Mouse (Mus musculus) neural tube, embryonic 15.5 days (tissue): ENCODE data around the gene Klhdc2. TPM values are rescaled to one million over a fixed set of nuclear protein-coding genes. Genes with fewer than 3 reads are reported as not detected.

Source experiments
- polyA plus RNA-seq: library from polyadenylated mRNA; unstranded; fragments of >200 nt; fragmentation: Nextera tagmentation; extraction: Ambion mirVana; gene quantifications from 2 replicates; pipeline ENCODE4 v1.2.1, GENCODE M21; 2015

Klhdc2 gene
- polyA plus RNA-seq, 1 experiment from 2014 or later = 265 TPM

Other genes starting within 250 kb of the Klhdc2 start
- gene Rps29, start 137.5 kb upstream of the Klhdc2 start, polyA plus RNA-seq = 1,119 and 1,180 TPM in 2 replicates
- gene Lrr1, start 127.9 kb upstream of the Klhdc2 start, polyA plus RNA-seq = 4.1 and 7.0 TPM in 2 replicates
- 405 and 435 TPM in 2 replicates for gene Rpl36al, start 112.6 kb upstream of the Klhdc2 start, polyA plus RNA-seq
- gene Mgat2, start 112.5 kb upstream of the Klhdc2 start, polyA plus RNA-seq = 40.7 and 42.8 TPM in 2 replicates
- 9.4 and 18.8 TPM in 2 replicates for gene Gm49383, start 99.6 kb upstream of the Klhdc2 start, polyA plus RNA-seq
- gene Dnaaf2, start 98.3 kb upstream of the Klhdc2 start, polyA plus RNA-seq = 7.7 and 8.4 TPM in 2 replicates
- gene Gm49384, start 92.4 kb upstream of the Klhdc2 start, polyA plus RNA-seq = 9.5 and 13.7 TPM in 2 replicates
- gene Pole2, start 68.5 kb upstream of the Klhdc2 start, polyA plus RNA-seq = 4.4 and 9.6 TPM in 2 replicates
- 14.9 and 17.7 TPM in 2 replicates for gene Klhdc1, start 55.5 kb upstream of the Klhdc2 start, polyA plus RNA-seq
- gene Nemf, start 60.5 kb downstream of the Klhdc2 start, polyA plus RNA-seq = 89.8 and 91.1 TPM in 2 replicates
- 28.3 and 33.5 TPM in 2 replicates for gene Arf6, start 75.5 kb downstream of the Klhdc2 start, polyA plus RNA-seq
- 0.82 and 0.87 TPM in 2 replicates for gene Gm9887, start 75.8 kb downstream of the Klhdc2 start, polyA plus RNA-seq